Mouse (Mus musculus): ENCODE measurements around the gene Cfdp1.

Gene Cfdp1

GRCm38 (mm10) chr8:111796528-111796927 lies 57.6 kb downstream of the Cfdp1 start:
- DNase-seq (ENCODE audit: low spot score) = peak; percentile 39

GRCm38 (mm10) chr8:111793324-111793917 lies 60.7 kb downstream of the Cfdp1 start:
- DNase-seq (ENCODE audit: low spot score) = peak; percentile 11

GRCm38 (mm10) chr8:111789639-111790038 lies 64.5 kb downstream of the Cfdp1 start:
- no peak for DNase-seq (ENCODE audit: low spot score)

- DNase-seq (ENCODE audit: low spot score) = no peak
These were observed 64.9 kb downstream of the Cfdp1 start for GRCm38 (mm10) chr8:111789200-111789599.

- DNase-seq (ENCODE audit: low spot score) = no peak
These were observed 65.6 kb downstream of the Cfdp1 start for GRCm38 (mm10) chr8:111788497-111788896.

GRCm38 (mm10) chr8:111788085-111788484 lies 66.0 kb downstream of the Cfdp1 start:
- no peak for DNase-seq (ENCODE audit: low spot score)

GRCm38 (mm10) chr8:111787683-111788082 lies 66.4 kb downstream of the Cfdp1 start:
- no peak for DNase-seq (ENCODE audit: low spot score)

GRCm38 (mm10) chr8:111786701-111787588 lies 67.1 kb downstream of the Cfdp1 start:
- DNase-seq (ENCODE audit: low spot score) = no peak

GRCm38 (mm10) chr8:111786116-111786515 lies 68.0 kb downstream of the Cfdp1 start:
- no peak for DNase-seq (ENCODE audit: low spot score)

GRCm38 (mm10) chr8:111782671-111783394 lies 71.3 kb downstream of the Cfdp1 start:
- no peak for DNase-seq (ENCODE audit: low spot score)

- DNase-seq (ENCODE audit: low spot score) = peak; percentile 29
These were observed 71.9 kb downstream of the Cfdp1 start for GRCm38 (mm10) chr8:111782161-111782560.

- DNase-seq (ENCODE audit: low spot score) = no peak
These were observed 73.2 kb downstream of the Cfdp1 start for GRCm38 (mm10) chr8:111780697-111781424.

GRCm38 (mm10) chr8:111779690-111780089 lies 74.4 kb downstream of the Cfdp1 start:
- peak; percentile 55 for DNase-seq (ENCODE audit: low spot score)

GRCm38 (mm10) chr8:111778801-111779200 lies 75.3 kb downstream of the Cfdp1 start:
- no peak for DNase-seq (ENCODE audit: low spot score)

- no peak for DNase-seq (ENCODE audit: low spot score)
These were observed 77.6 kb downstream of the Cfdp1 start for GRCm38 (mm10) chr8:111776492-111776891.

- DNase-seq (ENCODE audit: low spot score) = no peak
These were observed 78.3 kb downstream of the Cfdp1 start for GRCm38 (mm10) chr8:111775766-111776165.

- peak; percentile 19 for DNase-seq (ENCODE audit: low spot score)
These were observed 80.6 kb downstream of the Cfdp1 start for GRCm38 (mm10) chr8:111773476-111773875.

GRCm38 (mm10) chr8:111773057-111773456 lies 81.0 kb downstream of the Cfdp1 start:
- DNase-seq (ENCODE audit: low spot score) = no peak

GRCm38 (mm10) chr8:111772083-111772482 lies 82.0 kb downstream of the Cfdp1 start:
- DNase-seq (ENCODE audit: low spot score) = no peak

- no peak for DNase-seq (ENCODE audit: low spot score)
These were observed 82.5 kb downstream of the Cfdp1 start for GRCm38 (mm10) chr8:111771625-111772020.

- no peak for DNase-seq (ENCODE audit: low spot score)
These were observed 83.0 kb downstream of the Cfdp1 start for GRCm38 (mm10) chr8:111770958-111771624.
